9 mouse cellular contexts compared by ENCODE assay signal in genomic region chr11:58904410-58904718, GRCm38 (mm10). TPM values are rescaled to one million over a fixed set of nuclear protein-coding genes. Genes with fewer than 3 reads are reported as not detected.
DNase-seq lines count a peak whose midpoint lies in the region; ATAC-seq and TF ChIP-seq lines count a peak whose summit lies in the region.
"Had no signal": no experiment of that assay in that cellular context is flagged by ENCODE, and none has a peak within 500 bp of the region (broad histone marks: within the 10 kb centered on the region; RNA-seq: fewer than 3 reads in every experiment).

No protein-coding gene starts in this region.

- WGBS in liver, embryonic 11.5 days = 4% methylated on average over 8 of the region's 8 CpGs
- under 1% methylated on average over 8 of the region's 8 CpGs for WGBS in stomach, embryonic 16.5 days

- DNase-seq in gastrocnemius, adult 2 months = no peak
- DNase-seq in gastrocnemius, postnatal 25 days = no peak
- no peak for DNase-seq in testis, postnatal 14 days (ENCODE audit: low spot score)
- no peak for DNase-seq in liver, embryonic 11.5 days (ENCODE audit: low spot score)
- no peak for DNase-seq in cerebellum, postnatal 10 days

- H3K36me3 ChIP-seq in testis, adult 2 months (ENCODE audit: control insufficient read depth, insufficient read depth, low read length) = peaks cover 2% of the 10 kb centered on the region
- peaks cover 4% of the 10 kb centered on the region; the same call in 1 of the 2 replicates for H3K36me3 ChIP-seq in liver, embryonic 11.5 days (ENCODE audit: control insufficient read depth, insufficient read depth, low read length)
- H3K36me3 ChIP-seq in stomach, embryonic 16.5 days (ENCODE audit: control insufficient read depth, insufficient read depth, low read length) = no peaks in the 10 kb centered on the region

- H3K27ac ChIP-seq in gastrocnemius, adult 2 months = peak overlapping the region; percentile 91
- H3K27ac ChIP-seq in testis, adult 2 months (ENCODE audit: control insufficient read depth, insufficient read depth, low read depth, low read length) = peak overlapping the region; percentile 56; the same call in 1 of the 2 replicates
- peak overlapping the region; percentile 93; the same call in 1 of the 2 replicates for H3K27ac ChIP-seq in liver, embryonic 11.5 days (ENCODE audit: low read depth, low read length)
- H3K27ac ChIP-seq in stomach, embryonic 16.5 days (ENCODE audit: low read length) = peak overlapping the region; percentile 54; the same call in 1 of the 2 replicates

- peak overlapping the region; percentile 82 for H3K4me3 ChIP-seq in gastrocnemius, adult 2 months
- peak overlapping the region; percentile 89 for H3K4me3 ChIP-seq in testis, adult 2 months (ENCODE audit: control insufficient read depth, low read depth, low read length)
- H3K4me3 ChIP-seq in liver, embryonic 11.5 days (ENCODE audit: low read depth, low read length) = peak overlapping the region; percentile 91
- peak overlapping the region; percentile 67 for H3K4me3 ChIP-seq in stomach, embryonic 16.5 days (replicated peaks; ENCODE audit: low read length)

- H3K4me2 ChIP-seq in liver, embryonic 11.5 days = peak overlapping the region; percentile 96
- H3K4me2 ChIP-seq in stomach, embryonic 16.5 days (ENCODE audit: low read depth, low read length) = peak overlapping the region; percentile 88

- no peak for TF ChIP-seq CTCF in gastrocnemius, adult 2 months (IDR thresholded peaks at IDR 0.05)
- no peak for TF ChIP-seq CTCF in testis, adult 2 months (IDR thresholded peaks at IDR 0.05; ENCODE audit: control insufficient read depth, insufficient read depth, insufficient replicate concordance, low read depth, low read length)

- no peaks in the 10 kb centered on the region for H3K27me3 ChIP-seq in testis, adult 2 months (ENCODE audit: control insufficient read depth, insufficient read depth, low read length)
- no peaks in the 10 kb centered on the region for H3K27me3 ChIP-seq in liver, embryonic 11.5 days (replicated peaks; ENCODE audit: control insufficient read depth, insufficient read depth, low read length)
- no peaks in the 10 kb centered on the region for H3K27me3 ChIP-seq in stomach, embryonic 16.5 days (ENCODE audit: control insufficient read depth, insufficient read depth, low read length)

- peak overlapping the region; percentile 94 for H3K9ac ChIP-seq in liver, embryonic 11.5 days (ENCODE audit: low read depth, low read length)
- peak overlapping the region; percentile 85 for H3K9ac ChIP-seq in stomach, embryonic 16.5 days (ENCODE audit: low read length)

- intact Hi-C loops in gastrocnemius, adult 2 months (cut with DNase I) = no loop called here

- TF ChIP-seq POLR2A in testis, adult 2 months (IDR thresholded peaks at IDR 0.05; ENCODE audit: control insufficient read depth, low read depth, low read length) = no peak

- ATAC-seq in liver, embryonic 11.5 days (replicated peaks; ENCODE audit: low FRiP score) = peak; percentile 24; the same call in 1 of the 2 replicates
- peak; percentile 15; the same call in 1 of the 2 replicates for ATAC-seq in stomach, embryonic 16.5 days (ENCODE audit: insufficient read depth, low FRiP score)
- ATAC-seq in megakaryocyte progenitor cell, adult 5-6 weeks (replicated peaks; ENCODE audit: poor library complexity) = no peak

- H3K4me1 ChIP-seq in testis, adult 2 months (ENCODE audit: control insufficient read depth, insufficient read depth, low read length) = peaks cover 7% of the 10 kb centered on the region
- peaks cover 10% of the 10 kb centered on the region for H3K4me1 ChIP-seq in liver, embryonic 11.5 days (replicated peaks; ENCODE audit: control insufficient read depth, insufficient read depth, low read length)
- peaks cover 7% of the 10 kb centered on the region for H3K4me1 ChIP-seq in stomach, embryonic 16.5 days (ENCODE audit: control insufficient read depth, insufficient read depth, low read length)

- H3K9me3 ChIP-seq in liver, embryonic 11.5 days (ENCODE audit: control insufficient read depth, low read length) = no peaks in the 10 kb centered on the region
- no peaks in the 10 kb centered on the region for H3K9me3 ChIP-seq in stomach, embryonic 16.5 days (replicated peaks; ENCODE audit: control insufficient read depth, low read length)

RNA-seq across cellular contexts. Expression of gene Zfp39, which starts 0.3 kb away (rescaled TPM):
- 1 to 10 TPM; 3.1 to 3.3 TPM for total RNA-seq in gastrocnemius, adult 2 months (2021)
- total RNA-seq in gastrocnemius, postnatal 25 days (2021) = 1 to 10 TPM; 2.7 to 3.0 TPM
- polyA plus RNA-seq in testis, adult 2 months (2012; rRNA removed) = 23.7 and 35.2 TPM in 2 replicates
- 10.2 and 11.8 TPM in 2 replicates for polyA plus RNA-seq in liver, embryonic 11.5 days (2014; fragmentation: Nextera tagmentation; extraction: Ambion mirVana)
- 4.7 and 5.4 TPM in 2 replicates for polyA plus RNA-seq in stomach, embryonic 16.5 days (2015; fragmentation: Nextera tagmentation; extraction: Ambion mirVana)
- 23.9 and 29.2 TPM in 2 replicates for total RNA-seq in megakaryocyte progenitor cell, adult 5-6 weeks (2015)
- 7.9 and 9.5 TPM in 2 replicates for total RNA-seq in megakaryocyte progenitor cell, adult 5-6 weeks (2017)

RNA-seq across cellular contexts. Expression of gene Btnl10, which starts 13.3 kb away (rescaled TPM):
- not detected for total RNA-seq in gastrocnemius, adult 2 months (2021)
- total RNA-seq in gastrocnemius, postnatal 25 days (2021) = not detected
- polyA plus RNA-seq in testis, adult 2 months (2012; rRNA removed) = 6.8 and 10.1 TPM in 2 replicates
- 4.0 and 5.0 TPM in 2 replicates for polyA plus RNA-seq in liver, embryonic 11.5 days (2014; fragmentation: Nextera tagmentation; extraction: Ambion mirVana)
- polyA plus RNA-seq in stomach, embryonic 16.5 days (2015; fragmentation: Nextera tagmentation; extraction: Ambion mirVana) = 0.72 and 0.80 TPM in 2 replicates
- 1.4 and 1.5 TPM in 2 replicates for total RNA-seq in megakaryocyte progenitor cell, adult 5-6 weeks (2015)
- 1.8 and 1.9 TPM in 2 replicates for total RNA-seq in megakaryocyte progenitor cell, adult 5-6 weeks (2017)
- total RNA-seq: left cerebral cortex, postnatal 36 days had no signal

RNA-seq across cellular contexts. Expression of gene Rnf187, which starts 34.4 kb away (rescaled TPM):
- 100 to 1,000 TPM in 1 of 2 experiments, 10 to 100 TPM in 1; 95.2 to 101 TPM for total RNA-seq in gastrocnemius, adult 2 months (2021)
- 100 to 1,000 TPM in 1 of 2 experiments, 10 to 100 TPM in 1; 99.3 to 105 TPM for total RNA-seq in gastrocnemius, postnatal 25 days (2021)
- 215 and 247 TPM in 2 replicates for polyA plus RNA-seq in testis, adult 2 months (2012; rRNA removed)
- polyA plus RNA-seq in liver, embryonic 11.5 days (2014; fragmentation: Nextera tagmentation; extraction: Ambion mirVana) = 229 and 240 TPM in 2 replicates
- polyA plus RNA-seq in stomach, embryonic 16.5 days (2015; fragmentation: Nextera tagmentation; extraction: Ambion mirVana) = 113 TPM in 2 replicates
- 65.8 and 66.4 TPM in 2 replicates for total RNA-seq in megakaryocyte progenitor cell, adult 5-6 weeks (2015)
- 70.6 and 83.6 TPM in 2 replicates for total RNA-seq in megakaryocyte progenitor cell, adult 5-6 weeks (2017)

RNA-seq across cellular contexts. Expression of gene 2810021J22Rik, which starts 37.3 kb away (rescaled TPM):
- 1 to 10 TPM in 1 of 2 experiments, under 1 TPM in 1; 0.69 to 1.3 TPM for total RNA-seq in gastrocnemius, adult 2 months (2021)
- total RNA-seq in gastrocnemius, postnatal 25 days (2021) = 1 to 10 TPM in 1 of 2 experiments, under 1 TPM in 1; 0.90 to 1.4 TPM
- polyA plus RNA-seq in testis, adult 2 months (2012; rRNA removed) = 3.1 and 9.7 TPM in 2 replicates
- 5.0 and 5.6 TPM in 2 replicates for polyA plus RNA-seq in liver, embryonic 11.5 days (2014; fragmentation: Nextera tagmentation; extraction: Ambion mirVana)
- polyA plus RNA-seq in stomach, embryonic 16.5 days (2015; fragmentation: Nextera tagmentation; extraction: Ambion mirVana) = 5.9 and 7.7 TPM in 2 replicates
- 1.9 and 3.7 TPM in 2 replicates for total RNA-seq in megakaryocyte progenitor cell, adult 5-6 weeks (2015)
- 2.9 and 5.0 TPM in 2 replicates for total RNA-seq in megakaryocyte progenitor cell, adult 5-6 weeks (2017)

RNA-seq across cellular contexts. Expression of gene Hist3h2ba, which starts 44.4 kb away (rescaled TPM):
- total RNA-seq in gastrocnemius, adult 2 months (2021) = not detected
- 1 to 10 TPM; 1.1 to 1.2 TPM for total RNA-seq in gastrocnemius, postnatal 25 days (2021)
- 8.7 and 8.9 TPM in 2 replicates for polyA plus RNA-seq in testis, adult 2 months (2012; rRNA removed)
- polyA plus RNA-seq in liver, embryonic 11.5 days (2014; fragmentation: Nextera tagmentation; extraction: Ambion mirVana) = 6.3 and 6.9 TPM in 2 replicates
- polyA plus RNA-seq in stomach, embryonic 16.5 days (2015; fragmentation: Nextera tagmentation; extraction: Ambion mirVana) = 44.0 and 50.7 TPM in 2 replicates
- 1.6 and 1.9 TPM in 2 replicates for total RNA-seq in megakaryocyte progenitor cell, adult 5-6 weeks (2015)
- 1.8 and 2.3 TPM in 2 replicates for total RNA-seq in megakaryocyte progenitor cell, adult 5-6 weeks (2017)
